Mouse (Mus musculus): Measurements from ENCODE around the gene Lhx5. TPM values are rescaled to one million over a fixed set of nuclear protein-coding genes. Genes with fewer than 3 reads are reported as not detected.
A peak's percentile ranks its signal among the peaks of the same experiment; 100 is the strongest.

Gene Lhx5
- polyA plus RNA-seq, 1 experiment from 2014 or later = 22.7 TPM

- ATAC-seq (replicated peaks; ENCODE audit: low FRiP score) (peak; percentile 87), DNase-seq (ENCODE audit: low spot score) (peak; percentile 79)
- Histone ChIP-seq H3K27ac (ENCODE audit: low read depth, low read length) (peak overlapping the region; percentile 79), H3K9me3 (ENCODE audit: control insufficient read depth, low read length) (no peaks in the 10 kb centered on the region), H3K36me3 (ENCODE audit: control insufficient read depth, insufficient read depth, low read length) (no peaks in the 10 kb centered on the region), H3K4me1 (replicated peaks; ENCODE audit: control insufficient read depth, insufficient read depth, low read length) (peaks cover 9% of the 10 kb centered on the region; the same call in 1 of the 2 replicates), H3K4me3 (ENCODE audit: low read depth, low read length) (peak overlapping the region; percentile 19), H3K9ac (ENCODE audit: low read length) (peak overlapping the region; percentile 46), H3K4me2 (ENCODE audit: low read depth, low read length, severe bottlenecking) (peak overlapping the region; percentile 61), H3K27me3 (ENCODE audit: control insufficient read depth, insufficient read depth, low read length) (peaks cover 4% of the 10 kb centered on the region; the same call in 1 of the 2 replicates)
- 2% methylated on average over 41 of the region's 41 CpGs for WGBS
Measured at GRCm38 (mm10) chr5:120409385-120410378, 21.8 kb upstream of the Lhx5 start.

- Histone ChIP-seq H3K36me3 (ENCODE audit: control insufficient read depth, insufficient read depth, low read length) (no peaks in the 10 kb centered on the region), H3K4me3 (ENCODE audit: low read depth, low read length) (no peak overlapping the region), H3K9me3 (ENCODE audit: control insufficient read depth, low read length) (no peaks in the 10 kb centered on the region), H3K27me3 (ENCODE audit: control insufficient read depth, insufficient read depth, low read length) (peaks cover 4% of the 10 kb centered on the region; the same call in 1 of the 2 replicates), H3K4me1 (replicated peaks; ENCODE audit: control insufficient read depth, insufficient read depth, low read length) (peaks cover 9% of the 10 kb centered on the region; the same call in 1 of the 2 replicates), H3K9ac (ENCODE audit: low read length) (no peak overlapping the region), H3K4me2 (ENCODE audit: low read depth, low read length, severe bottlenecking) (no peak overlapping the region), H3K27ac (ENCODE audit: low read depth, low read length) (no peak overlapping the region)
- ATAC-seq (replicated peaks; ENCODE audit: low FRiP score) = no peak
- WGBS = 85% methylated on average over 6 of the region's 6 CpGs
- no peak for DNase-seq (ENCODE audit: low spot score)
Measured at GRCm38 (mm10) chr5:120413436-120413835, 18.1 kb upstream of the Lhx5 start.

DNA sequence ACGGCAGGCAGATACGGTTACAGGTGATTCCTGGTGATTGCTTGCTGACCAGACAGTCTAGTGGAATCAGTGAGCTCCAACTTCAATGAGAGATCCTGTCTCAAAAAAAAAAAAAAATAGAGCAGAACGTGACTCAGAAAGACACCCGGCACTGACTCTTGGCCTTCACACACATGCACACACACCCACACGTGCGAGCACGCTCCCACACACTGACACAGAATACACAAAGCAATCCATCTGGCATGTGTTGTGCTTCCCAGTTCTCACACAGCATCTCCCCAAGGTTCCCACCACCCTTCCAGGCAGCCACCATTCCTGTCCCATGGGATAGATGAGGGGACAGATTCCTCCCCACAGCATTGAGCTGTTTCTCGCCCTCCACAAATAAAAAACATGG, 11.4 kb upstream of the Lhx5 start:
- 91% methylated on average over 8 of the region's 8 CpGs for WGBS
- H3K27me3 ChIP-seq (ENCODE audit: control insufficient read depth, insufficient read depth, low read length) = peaks cover 18% of the 10 kb centered on the region
- no peak for DNase-seq (ENCODE audit: low spot score)

GRCm38 (mm10) chr5:120424039-120424438, 7.5 kb upstream of the Lhx5 start:
- Histone ChIP-seq H3K9me3 (ENCODE audit: control insufficient read depth, low read length) (no peaks in the 10 kb centered on the region), H3K4me3 (ENCODE audit: low read depth, low read length) (no peak overlapping the region; the same call in 1 of the 2 replicates), H3K36me3 (ENCODE audit: control insufficient read depth, insufficient read depth, low read length) (no peaks in the 10 kb centered on the region), H3K9ac (ENCODE audit: low read length) (peak overlapping the region; percentile 41), H3K27me3 (ENCODE audit: control insufficient read depth, insufficient read depth, low read length) (peaks cover 53% of the 10 kb centered on the region), H3K27ac (ENCODE audit: low read depth, low read length) (no peak overlapping the region), H3K4me2 (ENCODE audit: low read depth, low read length, severe bottlenecking) (peak overlapping the region; percentile 40; the same call in 1 of the 2 replicates), H3K4me1 (replicated peaks; ENCODE audit: control insufficient read depth, insufficient read depth, low read length) (peaks cover 9% of the 10 kb centered on the region; the same call in 1 of the 2 replicates)
- 2% methylated on average over 19 of the region's 19 CpGs for WGBS
- ATAC-seq (replicated peaks; ENCODE audit: low FRiP score) (peak; percentile 72), DNase-seq (ENCODE audit: low spot score) (peak; percentile 94)

More for the DNA sequence above, 11.4 kb upstream of the Lhx5 start:
- Histone ChIP-seq H3K27ac (ENCODE audit: low read depth, low read length) (no peak overlapping the region), H3K4me3 (ENCODE audit: low read depth, low read length) (no peak overlapping the region), H3K36me3 (ENCODE audit: control insufficient read depth, insufficient read depth, low read length) (no peaks in the 10 kb centered on the region), H3K9ac (ENCODE audit: low read length) (no peak overlapping the region), H3K4me2 (ENCODE audit: low read depth, low read length, severe bottlenecking) (no peak overlapping the region), H3K9me3 (ENCODE audit: control insufficient read depth, low read length) (no peaks in the 10 kb centered on the region), H3K4me1 (replicated peaks; ENCODE audit: control insufficient read depth, insufficient read depth, low read length) (no peaks in the 10 kb centered on the region)
- no peak for ATAC-seq (replicated peaks; ENCODE audit: low FRiP score)

- Histone ChIP-seq H3K4me1 (replicated peaks; ENCODE audit: control insufficient read depth, insufficient read depth, low read length) (peaks cover 9% of the 10 kb centered on the region; the same call in 1 of the 2 replicates), H3K27ac (ENCODE audit: low read depth, low read length) (no peak overlapping the region), H3K4me3 (ENCODE audit: low read depth, low read length) (peak overlapping the region; percentile 0; the same call in 1 of the 2 replicates), H3K27me3 (ENCODE audit: control insufficient read depth, insufficient read depth, low read length) (peaks cover 58% of the 10 kb centered on the region), H3K36me3 (ENCODE audit: control insufficient read depth, insufficient read depth, low read length) (no peaks in the 10 kb centered on the region), H3K9me3 (ENCODE audit: control insufficient read depth, low read length) (no peaks in the 10 kb centered on the region), H3K4me2 (ENCODE audit: low read depth, low read length, severe bottlenecking) (peak overlapping the region; percentile 40; the same call in 1 of the 2 replicates), H3K9ac (ENCODE audit: low read length) (peak overlapping the region; percentile 41)
- DNase-seq (ENCODE audit: low spot score) (no peak), ATAC-seq (replicated peaks; ENCODE audit: low FRiP score) (no peak)
- under 1% methylated on average over 11 of the region's 11 CpGs for WGBS
Measured at GRCm38 (mm10) chr5:120424657-120425056, 6.8 kb upstream of the Lhx5 start.

- DNase-seq (ENCODE audit: low spot score) = peak; percentile 63
- H3K4me1 ChIP-seq (replicated peaks; ENCODE audit: control insufficient read depth, insufficient read depth, low read length) = peaks cover 9% of the 10 kb centered on the region; the same call in 1 of the 2 replicates
- no peak overlapping the region; the same call in 1 of the 2 replicates for H3K27ac ChIP-seq (ENCODE audit: low read depth, low read length)
- ATAC-seq (replicated peaks; ENCODE audit: low FRiP score) = no peak
- peak overlapping the region; percentile 35 for H3K4me2 ChIP-seq (ENCODE audit: low read depth, low read length, severe bottlenecking)
- peaks cover 66% of the 10 kb centered on the region for H3K27me3 ChIP-seq (ENCODE audit: control insufficient read depth, insufficient read depth, low read length)
- peak overlapping the region; percentile 10; the same call in 1 of the 2 replicates for H3K4me3 ChIP-seq (ENCODE audit: low read depth, low read length)
- H3K9ac ChIP-seq (ENCODE audit: low read length) = no peak overlapping the region
- H3K9me3 ChIP-seq (ENCODE audit: control insufficient read depth, low read length) = no peaks in the 10 kb centered on the region
- no peaks in the 10 kb centered on the region for H3K36me3 ChIP-seq (ENCODE audit: control insufficient read depth, insufficient read depth, low read length)
- WGBS = under 1% methylated on average over 10 of the region's 20 CpGs
Measured at GRCm38 (mm10) chr5:120425711-120426110, 5.8 kb upstream of the Lhx5 start.

- no peak for ATAC-seq (replicated peaks; ENCODE audit: low FRiP score)
- WGBS = 4% methylated on average over 10 of the region's 10 CpGs
- no peaks in the 10 kb centered on the region for H3K9me3 ChIP-seq (ENCODE audit: control insufficient read depth, low read length)
- H3K9ac ChIP-seq (ENCODE audit: low read length) = no peak overlapping the region; the same call in none of the 2 replicates
- H3K27me3 ChIP-seq (ENCODE audit: control insufficient read depth, insufficient read depth, low read length) = peaks cover 74% of the 10 kb centered on the region
- H3K4me2 ChIP-seq (ENCODE audit: low read depth, low read length, severe bottlenecking) = peak overlapping the region; percentile 39; the same call in 1 of the 2 replicates
- H3K4me1 ChIP-seq (replicated peaks; ENCODE audit: control insufficient read depth, insufficient read depth, low read length) = peaks cover 9% of the 10 kb centered on the region; the same call in 1 of the 2 replicates
- H3K36me3 ChIP-seq (ENCODE audit: control insufficient read depth, insufficient read depth, low read length) = no peaks in the 10 kb centered on the region
- 0 out of 2 replicates have a peak overlapping the region, but pooled peaks have one; percentile 1 for H3K4me3 ChIP-seq (ENCODE audit: low read depth, low read length)
- DNase-seq (ENCODE audit: low spot score) = peak; percentile 56
- H3K27ac ChIP-seq (ENCODE audit: low read depth, low read length) = no peak overlapping the region
Measured at GRCm38 (mm10) chr5:120426572-120426971, 4.9 kb upstream of the Lhx5 start.

DNA sequence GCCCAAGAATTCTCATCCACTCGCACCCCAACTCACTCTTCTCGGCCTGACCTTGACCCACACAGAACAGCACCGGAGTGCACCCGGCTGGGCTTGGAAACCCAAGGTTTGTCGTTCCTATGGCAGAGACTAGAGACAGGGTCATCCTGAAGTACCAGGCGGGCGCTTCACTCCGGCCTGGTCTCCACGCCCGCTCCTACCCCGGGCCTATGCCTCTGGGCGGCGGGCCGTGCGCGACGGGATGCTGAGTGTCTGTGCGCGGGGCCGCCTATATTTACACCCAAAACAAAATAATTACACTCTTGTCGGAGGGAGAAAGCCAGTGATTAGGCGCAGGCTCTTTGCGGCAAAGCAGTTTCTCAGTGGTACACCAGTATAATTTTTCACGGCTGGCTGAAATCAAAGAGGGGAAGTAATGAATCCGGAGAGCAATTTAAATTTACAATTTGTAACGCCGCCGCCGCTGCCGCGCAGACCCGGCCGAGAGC, 4.0 kb upstream of the Lhx5 start:
- H3K27ac ChIP-seq (ENCODE audit: low read depth, low read length) = peak overlapping the region; percentile 68; the same call in 1 of the 2 replicates
- ATAC-seq (replicated peaks; ENCODE audit: low FRiP score) (no peak), DNase-seq (ENCODE audit: low spot score) (peak; percentile 66)
- H3K4me3 ChIP-seq (ENCODE audit: low read depth, low read length) = peak overlapping the region; percentile 24; the same call in 1 of the 2 replicates
- no peaks in the 10 kb centered on the region for H3K9me3 ChIP-seq (ENCODE audit: control insufficient read depth, low read length)
- 2% methylated on average over 33 of the region's 33 CpGs for WGBS
- H3K4me1 ChIP-seq (replicated peaks; ENCODE audit: control insufficient read depth, insufficient read depth, low read length) = peaks cover 9% of the 10 kb centered on the region; the same call in 1 of the 2 replicates
- peaks cover 84% of the 10 kb centered on the region for H3K27me3 ChIP-seq (ENCODE audit: control insufficient read depth, insufficient read depth, low read length)
- H3K9ac ChIP-seq (ENCODE audit: low read length) = peak overlapping the region; percentile 35; the same call in 1 of the 2 replicates
- peak overlapping the region; percentile 39 for H3K4me2 ChIP-seq (ENCODE audit: low read depth, low read length, severe bottlenecking)
- H3K36me3 ChIP-seq (ENCODE audit: control insufficient read depth, insufficient read depth, low read length) = no peaks in the 10 kb centered on the region
